Mouse (Mus musculus) R1 (cell line): ENCODE measurements around the gene Sugp1.

Experiments used
- DNase-seq: peaks from one replicate; pipeline ENCODE4 v3.0.0-alpha.2; 2018; ENCODE audit warnings: low read depth, low spot score

Sugp1 gene

DNA sequence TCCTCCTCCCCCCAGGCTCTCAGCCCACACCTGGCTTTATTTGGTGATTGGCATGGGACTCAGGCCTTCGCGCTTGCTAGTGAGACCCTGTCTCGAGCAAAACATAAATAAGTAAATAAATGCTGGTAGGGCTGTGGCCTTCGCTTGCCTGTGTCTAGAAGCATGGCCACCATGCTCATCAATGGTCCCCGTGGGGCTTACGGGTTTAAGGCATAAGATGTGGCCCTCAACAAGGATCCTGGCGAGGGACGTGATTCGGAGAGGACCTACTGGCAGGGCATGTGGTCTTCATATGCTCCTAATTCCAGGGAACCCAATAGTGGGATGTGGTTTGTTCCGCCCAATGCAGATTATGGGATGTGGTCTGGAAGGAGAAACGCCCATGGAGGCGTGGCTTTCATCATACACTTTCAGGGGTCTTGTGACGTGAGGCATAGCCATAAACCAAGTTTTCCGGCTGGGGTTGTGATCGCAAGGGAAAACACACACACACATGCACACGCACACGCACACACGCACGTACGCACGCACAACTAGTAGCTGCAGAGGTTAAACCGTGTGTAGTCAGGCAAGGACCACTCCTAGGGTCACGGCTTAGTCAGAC is 68.7 kb downstream of the Sugp1 start:
- peak; percentile 77 for DNase-seq

- DNase-seq = peak; percentile 64
These were observed 69.9 kb downstream of the Sugp1 start for GRCm38 (mm10) chr8:70112401-70113016.

GRCm38 (mm10) chr8:70114488-70114887 is 71.9 kb downstream of the Sugp1 start:
- no peak for DNase-seq

DNA sequence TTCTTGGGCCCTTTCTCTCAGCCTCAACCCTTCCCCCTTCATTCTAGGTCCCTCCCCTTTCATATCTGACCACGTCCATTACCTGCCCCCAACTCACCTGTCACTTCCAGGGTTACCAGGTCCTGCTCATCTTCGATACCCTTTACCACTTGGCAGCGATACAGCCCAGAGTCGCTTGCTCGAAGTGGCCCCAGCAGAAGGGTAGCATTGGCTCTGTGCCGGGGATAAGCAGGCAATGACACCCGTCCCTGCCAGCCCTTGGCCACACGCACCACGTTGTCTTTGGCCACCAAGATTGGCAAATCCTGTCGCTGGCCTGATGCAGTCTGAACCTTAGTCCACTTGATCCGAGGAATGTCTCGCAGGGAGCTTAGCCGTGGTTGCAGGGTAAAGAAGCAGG is 72.3 kb downstream of the Sugp1 start:
- no peak for DNase-seq

GRCm38 (mm10) chr8:70117611-70118010 is 75.0 kb downstream of the Sugp1 start:
- DNase-seq = peak; percentile 90

DNA sequence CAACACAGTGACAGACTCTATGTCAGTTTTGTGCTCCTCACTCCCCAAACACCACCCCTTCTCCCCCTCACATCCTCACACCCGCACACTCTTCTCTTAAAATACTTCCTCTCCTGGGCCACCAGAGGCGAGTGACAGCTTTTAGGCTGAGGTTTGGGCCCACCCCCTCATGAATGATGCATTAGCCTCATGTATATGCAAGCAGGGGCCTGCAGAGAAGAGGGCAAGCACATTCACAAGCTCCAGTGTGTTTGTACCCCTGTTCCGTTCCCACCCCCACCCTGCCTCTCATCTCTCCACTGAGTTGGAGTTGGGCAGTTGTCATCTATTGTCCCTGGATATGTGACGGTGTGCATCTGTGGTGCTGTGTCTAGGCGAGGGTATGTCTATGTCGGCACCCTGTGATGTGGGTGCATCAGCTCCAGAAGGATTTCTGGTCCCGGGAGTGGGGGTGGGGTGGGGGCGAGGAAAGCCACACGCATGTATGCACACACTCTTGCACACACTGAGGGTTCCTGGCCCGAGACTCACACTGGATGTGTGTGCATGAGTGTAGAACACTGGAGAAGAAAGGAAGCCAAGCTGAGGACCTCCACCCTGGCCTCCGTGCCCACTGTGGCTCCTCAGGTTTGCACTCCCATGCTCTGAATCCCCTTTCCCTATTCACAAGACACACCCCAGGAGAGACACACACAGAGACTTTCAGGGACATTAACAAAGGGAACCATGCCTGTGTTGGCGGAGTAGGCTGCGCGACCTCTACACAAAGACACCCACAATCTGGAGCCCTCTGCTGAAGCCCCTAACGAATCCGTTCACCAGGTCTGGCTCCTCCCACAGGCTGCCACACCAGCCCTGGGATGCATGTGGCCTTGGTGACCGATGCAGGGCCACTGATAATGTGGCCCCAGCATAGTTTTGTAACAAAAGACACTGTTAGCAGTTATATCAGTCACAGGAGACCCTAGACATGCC is 76.4 kb downstream of the Sugp1 start:
- peak; percentile 78 for DNase-seq

DNA sequence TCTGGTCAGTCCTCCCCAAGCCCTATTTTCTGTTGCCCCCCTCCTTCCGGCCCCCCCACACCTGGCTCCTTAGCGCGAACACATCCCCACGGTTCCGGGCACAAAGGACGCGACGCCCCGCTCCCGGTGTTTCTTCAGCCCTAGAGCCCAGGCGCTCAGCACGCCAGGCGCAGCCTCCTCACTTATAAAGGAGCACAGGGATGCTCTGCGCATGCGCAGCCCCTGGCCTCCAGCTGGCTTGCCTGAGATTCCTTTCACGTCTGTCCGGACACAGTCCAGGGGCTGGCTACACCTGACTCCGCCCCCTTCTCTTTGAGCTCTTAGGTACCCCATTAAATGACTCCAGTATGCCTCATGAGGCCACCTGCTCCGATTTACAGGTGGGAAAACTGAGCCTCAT is 78.1 kb downstream of the Sugp1 start, which contains the start of gene Ncan:
Ncan (minus strand) TSS at position 207 of the 400 bp plus-strand sequence.
- DNase-seq = peak; percentile 94
